Mouse (Mus musculus): Measurements from ENCODE around the gene Atp8b4.

DNA sequence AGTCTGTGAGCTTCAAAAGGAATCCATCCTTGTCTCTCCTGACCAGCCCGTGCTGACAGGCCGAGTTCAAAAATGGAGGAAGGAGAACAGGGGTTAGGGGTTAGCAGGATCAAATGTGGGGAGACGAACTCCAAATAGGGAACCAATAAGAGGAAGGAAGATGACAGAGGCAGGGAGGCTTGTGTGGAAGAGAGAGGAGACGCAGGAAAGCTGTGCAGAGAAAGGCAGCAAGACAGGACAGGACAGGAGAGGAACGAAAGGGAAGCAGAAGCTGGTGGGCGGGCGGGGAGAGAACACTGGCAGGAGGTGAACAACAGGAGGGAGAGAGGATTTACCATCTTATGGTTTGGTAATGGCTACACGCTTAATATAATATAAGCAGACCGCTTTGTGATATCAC, 3.6 kb downstream of the Atp8b4 start:
- TF ChIP-seq CTCF (IDR thresholded peaks at IDR 0.05; ENCODE audit: extremely low read depth, insufficient read depth, insufficient read length, insufficient replicate concordance) = no peak
- no peak for TF ChIP-seq POLR2A (IDR thresholded peaks at IDR 0.05; ENCODE audit: low read depth, low read length)

Data from spleen, adult 2 months (tissue).